Mouse (Mus musculus) neural tube, embryonic 15.5 days (tissue): Measurements from ENCODE around the gene Als2cr12. TPM values are rescaled to one million over a fixed set of nuclear protein-coding genes. Genes with fewer than 3 reads are reported as not detected.

Experiments
- ATAC-seq: fragments of 200-750 bp; cut with Nextera tagmentation; 2 replicates; pipeline ENCODE4 v1.8.0; 2017; ENCODE audit warnings: mild to moderate bottlenecking, moderate TSS enrichment, moderate library complexity; ENCODE audit not compliant: low FRiP score
- H3K27ac ChIP-seq: fragments of 300-500 bp; sonication (generic); replicated peaks from 2 replicates; pipeline ENCODE4 v1.5.1; 2015; ENCODE audit warnings: mild to moderate bottlenecking, inconsistent platforms
- H3K27me3 ChIP-seq: fragments of 300-500 bp; sonication (generic); replicated peaks from 2 replicates; pipeline ENCODE4 v1.6.1; 2015; ENCODE audit warnings: inconsistent platforms
- H3K36me3 ChIP-seq: fragments of 300-500 bp; sonication (generic); 2 replicates; pipeline ENCODE4 v1.6.1; 2015; ENCODE audit warnings: inconsistent platforms
- H3K4me1 ChIP-seq: fragments of 300-500 bp; sonication (generic); 2 replicates; pipeline ENCODE4 v1.6.1; 2015; ENCODE audit warnings: inconsistent platforms
- H3K4me2 ChIP-seq: fragments of 300-500 bp; sonication (generic); 2 replicates; pipeline ENCODE4 v1.6.1; 2015; ENCODE audit warnings: inconsistent platforms, mild to moderate bottlenecking, moderate library complexity
- H3K4me3 ChIP-seq: fragments of 300-500 bp; sonication (generic); replicated peaks from 2 replicates; pipeline ENCODE4 v1.5.1; 2015; ENCODE audit warnings: mild to moderate bottlenecking, inconsistent platforms
- H3K9ac ChIP-seq: fragments of 300-500 bp; sonication (generic); replicated peaks from 2 replicates; pipeline ENCODE4 v1.6.1; 2015; ENCODE audit warnings: mild to moderate bottlenecking, inconsistent platforms
- H3K9me3 ChIP-seq: fragments of 300-500 bp; sonication (generic); replicated peaks from 2 replicates; pipeline ENCODE4 v1.6.1; 2016; ENCODE audit warnings: inconsistent platforms
- WGBS: fragments of 180-500 bp; shearing (Covaris S2); methylation state at CpG from one replicate; pipeline ENCODE4 v1.1.7; 2015; ENCODE audit warnings: mixed read lengths; 5-methylcytosine and 5-hydroxymethylcytosine counted together
- polyA plus RNA-seq: library from polyadenylated mRNA; unstranded; fragments of >200 nt; fragmentation: Nextera tagmentation; extraction: Ambion mirVana; gene quantifications from 2 replicates; pipeline ENCODE4 v1.2.1, GENCODE M21; 2015

Als2cr12 gene
- polyA plus RNA-seq, 1 experiment from 2014 or later = not detected

GRCm38 (mm10) chr1:58727019-58727746, 31.4 kb upstream of the Als2cr12 start:
- Histone ChIP-seq H3K27ac (no peak overlapping the region), H3K27me3 (no peaks in the 10 kb centered on the region), H3K4me1 (no peaks in the 10 kb centered on the region), H3K9ac (no peak overlapping the region), H3K9me3 (no peaks in the 10 kb centered on the region), H3K36me3 (no peaks in the 10 kb centered on the region), H3K4me3 (no peak overlapping the region), H3K4me2 (no peak overlapping the region)
- WGBS = 92% methylated on average over 1 of the region's 1 CpGs
- ATAC-seq = no peak

GRCm38 (mm10) chr1:58725767-58726166, 30.0 kb upstream of the Als2cr12 start:
- no peak for ATAC-seq
- no peak overlapping the region for H3K4me3 ChIP-seq
- no peaks in the 10 kb centered on the region for H3K4me1 ChIP-seq
- H3K9me3 ChIP-seq = no peaks in the 10 kb centered on the region
- H3K36me3 ChIP-seq = no peaks in the 10 kb centered on the region
- no peak overlapping the region for H3K9ac ChIP-seq
- H3K27ac ChIP-seq = no peak overlapping the region
- H3K4me2 ChIP-seq = no peak overlapping the region
- H3K27me3 ChIP-seq = no peaks in the 10 kb centered on the region
- 89% methylated on average over 5 of the region's 5 CpGs for WGBS

- H3K9ac ChIP-seq = no peak overlapping the region
- H3K4me2 ChIP-seq = no peak overlapping the region
- no peaks in the 10 kb centered on the region for H3K27me3 ChIP-seq
- no peaks in the 10 kb centered on the region for H3K9me3 ChIP-seq
- ATAC-seq = no peak
- no peaks in the 10 kb centered on the region for H3K4me1 ChIP-seq
- H3K36me3 ChIP-seq = no peaks in the 10 kb centered on the region
- H3K27ac ChIP-seq = no peak overlapping the region
- no peak overlapping the region for H3K4me3 ChIP-seq
Observed at GRCm38 (mm10) chr1:58725095-58725494, 29.3 kb upstream of the Als2cr12 start.

GRCm38 (mm10) chr1:58724533-58724932, 28.7 kb upstream of the Als2cr12 start:
- Histone ChIP-seq H3K4me2 (no peak overlapping the region), H3K4me1 (no peaks in the 10 kb centered on the region), H3K4me3 (no peak overlapping the region), H3K36me3 (no peaks in the 10 kb centered on the region), H3K9me3 (no peaks in the 10 kb centered on the region), H3K9ac (no peak overlapping the region), H3K27me3 (no peaks in the 10 kb centered on the region), H3K27ac (no peak overlapping the region)
- no peak for ATAC-seq
- 50% methylated on average over 8 of the region's 9 CpGs for WGBS

- WGBS = 62% methylated on average over 7 of the region's 7 CpGs
Observed at GRCm38 (mm10) chr1:58723809-58724405, 28.1 kb upstream of the Als2cr12 start.

GRCm38 (mm10) chr1:58723062-58723808, 27.4 kb upstream of the Als2cr12 start:
- H3K9me3 ChIP-seq = no peaks in the 10 kb centered on the region
- H3K9ac ChIP-seq = no peak overlapping the region
- no peak overlapping the region for H3K4me2 ChIP-seq
- no peaks in the 10 kb centered on the region for H3K36me3 ChIP-seq
- H3K4me1 ChIP-seq = no peaks in the 10 kb centered on the region
- H3K27ac ChIP-seq = no peak overlapping the region
- H3K4me3 ChIP-seq = no peak overlapping the region
- WGBS = 73% methylated on average over 7 of the region's 7 CpGs
- ATAC-seq = no peak
- no peaks in the 10 kb centered on the region for H3K27me3 ChIP-seq

More at GRCm38 (mm10) chr1:58723809-58724405, 28.1 kb upstream of the Als2cr12 start:
- Histone ChIP-seq H3K27ac (no peak overlapping the region), H3K9me3 (no peaks in the 10 kb centered on the region), H3K4me1 (no peaks in the 10 kb centered on the region), H3K36me3 (no peaks in the 10 kb centered on the region), H3K4me2 (no peak overlapping the region), H3K4me3 (no peak overlapping the region), H3K27me3 (no peaks in the 10 kb centered on the region), H3K9ac (no peak overlapping the region)
- ATAC-seq = no peak

- H3K36me3 ChIP-seq = no peaks in the 10 kb centered on the region
- ATAC-seq = no peak
- H3K9ac ChIP-seq = no peak overlapping the region
- no peaks in the 10 kb centered on the region for H3K4me1 ChIP-seq
- WGBS = 95% methylated on average over 11 of the region's 11 CpGs
- no peak overlapping the region for H3K4me2 ChIP-seq
- H3K27me3 ChIP-seq = no peaks in the 10 kb centered on the region
- H3K4me3 ChIP-seq = no peak overlapping the region
- no peaks in the 10 kb centered on the region for H3K9me3 ChIP-seq
- no peak overlapping the region for H3K27ac ChIP-seq
Observed at GRCm38 (mm10) chr1:58722115-58722938, 26.5 kb upstream of the Als2cr12 start.

- Histone ChIP-seq H3K4me2 (no peak overlapping the region), H3K27me3 (no peaks in the 10 kb centered on the region), H3K4me1 (no peaks in the 10 kb centered on the region), H3K9me3 (no peaks in the 10 kb centered on the region), H3K27ac (no peak overlapping the region), H3K9ac (no peak overlapping the region), H3K4me3 (no peak overlapping the region), H3K36me3 (no peaks in the 10 kb centered on the region)
- 84% methylated on average over 4 of the region's 4 CpGs for WGBS
- no peak for ATAC-seq
Observed at GRCm38 (mm10) chr1:58720988-58721387, 25.2 kb upstream of the Als2cr12 start.

GRCm38 (mm10) chr1:58720090-58720489, 24.3 kb upstream of the Als2cr12 start:
- H3K4me1 ChIP-seq = no peaks in the 10 kb centered on the region
- H3K4me3 ChIP-seq = no peak overlapping the region
- no peak overlapping the region for H3K9ac ChIP-seq
- no peaks in the 10 kb centered on the region for H3K9me3 ChIP-seq
- no peaks in the 10 kb centered on the region for H3K27me3 ChIP-seq
- WGBS = 96% methylated on average over 8 of the region's 8 CpGs
- no peak overlapping the region for H3K4me2 ChIP-seq
- no peak for ATAC-seq
- H3K36me3 ChIP-seq = no peaks in the 10 kb centered on the region
- H3K27ac ChIP-seq = no peak overlapping the region

- 84% methylated on average over 7 of the region's 7 CpGs for WGBS
- Histone ChIP-seq H3K9me3 (no peaks in the 10 kb centered on the region), H3K36me3 (no peaks in the 10 kb centered on the region), H3K27me3 (no peaks in the 10 kb centered on the region), H3K4me1 (peaks cover under 1% of the 10 kb centered on the region; the same call in 1 of the 2 replicates), H3K9ac (no peak overlapping the region), H3K27ac (no peak overlapping the region), H3K4me2 (no peak overlapping the region), H3K4me3 (no peak overlapping the region)
- no peak for ATAC-seq
Observed at GRCm38 (mm10) chr1:58719356-58719945, 23.7 kb upstream of the Als2cr12 start.

GRCm38 (mm10) chr1:58717589-58718270, 21.9 kb upstream of the Als2cr12 start:
- H3K9ac ChIP-seq = no peak overlapping the region
- H3K27me3 ChIP-seq = no peaks in the 10 kb centered on the region
- no peak overlapping the region for H3K4me2 ChIP-seq
- no peaks in the 10 kb centered on the region for H3K9me3 ChIP-seq
- H3K27ac ChIP-seq = no peak overlapping the region
- no peaks in the 10 kb centered on the region for H3K36me3 ChIP-seq
- H3K4me3 ChIP-seq = no peak overlapping the region
- peaks cover 7% of the 10 kb centered on the region for H3K4me1 ChIP-seq
- 95% methylated on average over 8 of the region's 8 CpGs for WGBS
- no peak for ATAC-seq
